Mouse (Mus musculus) MEL (cell line): ENCODE measurements around the gene Hsh2d. TPM values are rescaled to one million over a fixed set of nuclear protein-coding genes. Genes with fewer than 3 reads are reported as not detected.

Experiments
- DNase-seq: peaks from one replicate; pipeline ENCODE4 v3.0.0; 2011; ENCODE audit warnings: low read depth, low spot score
- H3K27ac ChIP-seq: 2 replicates; pipeline ENCODE4 v1.5.1; 2012; ENCODE audit warnings: low read depth, mild to moderate bottlenecking, control low read depth, low read length, moderate library complexity; ENCODE audit not compliant: control insufficient read depth
- H3K27me3 ChIP-seq, 2 experiments: fragments of 150-350 bp in 1 of 2; sonication (generic) in 1 of 2; 2 replicates each; pipeline ENCODE4 v1.6.1; 2012; ENCODE audit warnings: low read length in 2 of 2, mild to moderate bottlenecking in 2 of 2, improper control_type of control experiment in 1 of 2, moderate library complexity in 1 of 2; ENCODE audit not compliant: insufficient read depth in 2 of 2, control insufficient read depth in 1 of 2
- H3K36me3 ChIP-seq, 2 experiments: 2 replicates each; pipeline ENCODE4 v1.6.1; 2012 to 2014; ENCODE audit warnings: low read length in 2 of 2, improper control_type of control experiment in 1 of 2, inconsistent platforms in 1 of 2, mild to moderate bottlenecking in 1 of 2; ENCODE audit not compliant: insufficient read depth in 2 of 2, control insufficient read depth in 1 of 2
- H3K4me1 ChIP-seq, 2 experiments: fragments of 150-350 bp in 1 of 2; sonication (generic) in 1 of 2; 2 replicates each; pipeline ENCODE4 v1.6.1; 2012; ENCODE audit warnings: low read length in 2 of 2, improper control_type of control experiment in 1 of 2, mild to moderate bottlenecking in 1 of 2; ENCODE audit not compliant: insufficient read depth in 2 of 2, control insufficient read depth in 1 of 2
- H3K4me3 ChIP-seq, 2 experiments: fragments of 150-350 bp in 1 of 2; sonication (generic) in 1 of 2; 2 replicates each; pipeline ENCODE4 v1.5.1; 2012; ENCODE audit warnings: low read depth in 2 of 2, low read length in 2 of 2, mild to moderate bottlenecking in 2 of 2, moderate library complexity in 2 of 2, control low read depth in 1 of 2, improper control_type of control experiment in 1 of 2; ENCODE audit not compliant: control insufficient read depth in 1 of 2, insufficient read depth in 1 of 2
- H3K79me2 ChIP-seq: 2 replicates; pipeline ENCODE4 v1.6.1; 2012; ENCODE audit warnings: mild to moderate bottlenecking, low read length, moderate library complexity; ENCODE audit not compliant: control insufficient read depth, poor library complexity, insufficient read depth
- H3K9ac ChIP-seq: 2 replicates; pipeline ENCODE4 v1.6.1; 2012; ENCODE audit warnings: low read depth, mild to moderate bottlenecking, control low read depth, low read length, moderate library complexity; ENCODE audit not compliant: control insufficient read depth, poor library complexity, severe bottlenecking
- H3K9me3 ChIP-seq: fragments of 150-350 bp; sonication (generic); replicated peaks from 2 replicates; pipeline ENCODE4 v1.6.1; 2012; ENCODE audit warnings: mild to moderate bottlenecking, low read length, improper control_type of control experiment, moderate library complexity; ENCODE audit not compliant: insufficient read depth
- EP300 ChIP-seq, 2 experiments: IDR thresholded peaks; 2 replicates each; pipeline ENCODE4 v1.6.1; 2011; ENCODE audit warnings: improper control_type of control experiment in 2 of 2, low read length in 2 of 2, low read depth in 1 of 2, mild to moderate bottlenecking in 1 of 2
- GABPA ChIP-seq: IDR thresholded peaks from 2 replicates; pipeline ENCODE4 v1.6.1; 2012; ENCODE audit warnings: low read depth, mild to moderate bottlenecking, inconsistent platforms, low read length, improper control_type of control experiment, moderate library complexity
- GATA1 ChIP-seq: IDR thresholded peaks from 2 replicates; pipeline ENCODE4 v1.6.1; 2011; ENCODE audit warnings: low read depth, low read length, improper control_type of control experiment
- HCFC1 ChIP-seq: IDR thresholded peaks from 2 replicates; pipeline ENCODE4 v1.6.1; 2012; ENCODE audit warnings: low read depth, mild to moderate bottlenecking, inconsistent platforms, low read length, improper control_type of control experiment, moderate library complexity
- MAFK ChIP-seq: IDR thresholded peaks from 2 replicates; pipeline ENCODE4 v1.6.1; 2011; ENCODE audit warnings: low read depth, mild to moderate bottlenecking, low read length, improper control_type of control experiment, borderline replicate concordance
- MYC ChIP-seq: IDR thresholded peaks from 2 replicates; pipeline ENCODE4 v1.6.1; 2011; ENCODE audit warnings: low read depth, mild to moderate bottlenecking, low read length, improper control_type of control experiment, moderate library complexity
- NELFE ChIP-seq: IDR thresholded peaks from 2 replicates; pipeline ENCODE4 v1.6.1; 2011; ENCODE audit warnings: low read depth, low read length, improper control_type of control experiment
- NRF1 ChIP-seq: IDR thresholded peaks from 2 replicates; pipeline ENCODE4 v1.6.1; 2014; ENCODE audit warnings: low read depth, mild to moderate bottlenecking, inconsistent platforms, low read length, improper control_type of control experiment, moderate library complexity; ENCODE audit not compliant: poor library complexity, insufficient read depth, severe bottlenecking
- POLR2A ChIP-seq, 2 experiments: IDR thresholded peaks; 2 replicates each; pipeline ENCODE4 v1.6.1; 2011 to 2012; ENCODE audit warnings: low read length in 2 of 2, mild to moderate bottlenecking in 2 of 2, control low read depth in 1 of 2, improper control_type of control experiment in 1 of 2, low read depth in 1 of 2, moderate library complexity in 1 of 2; ENCODE audit not compliant: control insufficient read depth in 1 of 2, insufficient read depth in 1 of 2, poor library complexity in 1 of 2
- POLR2AphosphoS2 ChIP-seq: IDR thresholded peaks from 2 replicates; pipeline ENCODE4 v1.6.1; 2011; ENCODE audit warnings: low read length, improper control_type of control experiment
- SMC3 ChIP-seq: IDR thresholded peaks from 2 replicates; pipeline ENCODE4 v1.6.1; 2011; ENCODE audit warnings: low read depth, low read length, improper control_type of control experiment
- TAL1 ChIP-seq: IDR thresholded peaks from 2 replicates; pipeline ENCODE4 v1.6.1; 2012; ENCODE audit warnings: mild to moderate bottlenecking, inconsistent platforms, low read length, moderate library complexity, mixed read lengths
- TBP ChIP-seq: IDR thresholded peaks from 2 replicates; pipeline ENCODE4 v1.8.0; 2011; ENCODE audit warnings: low read depth, low read length, improper control_type of control experiment
- UBTF ChIP-seq: IDR thresholded peaks from 2 replicates; pipeline ENCODE4 v1.6.1; 2012; ENCODE audit warnings: low read depth, mild to moderate bottlenecking, inconsistent platforms, low read length, improper control_type of control experiment, moderate library complexity, borderline replicate concordance; ENCODE audit not compliant: insufficient read depth
- ZC3H11A ChIP-seq: IDR thresholded peaks from 2 replicates; pipeline ENCODE4 v1.6.1; 2012; ENCODE audit warnings: low read depth, mild to moderate bottlenecking, inconsistent platforms, low read length, improper control_type of control experiment
- ZMIZ1 ChIP-seq: IDR thresholded peaks from 2 replicates; pipeline ENCODE4 v1.6.1; 2012; ENCODE audit warnings: low read depth, mild to moderate bottlenecking, inconsistent platforms, low read length, improper control_type of control experiment, moderate library complexity
- ZNF384 ChIP-seq: IDR thresholded peaks from 2 replicates; pipeline ENCODE4 v1.6.1; 2012; ENCODE audit warnings: low read depth, mild to moderate bottlenecking, inconsistent platforms, low read length, improper control_type of control experiment
- polyA plus RNA-seq, 2 experiments: library from polyadenylated mRNA; stranded (reverse) in 1 of 2; unstranded in 1 of 2; fragments of >175 nt in 1 of 2; fragments of >200 nt in 1 of 2; gene quantifications; 2 replicates each; pipeline versions ENCODE4 v1.2.1 to v1.2.4; 2012; ENCODE audit warnings: low replicate concordance in 2 of 2, low read depth in 1 of 2; ENCODE audit not compliant: insufficient read length in 2 of 2, insufficient read depth in 1 of 2, missing spikeins in 1 of 2
- total RNA-seq: library from RNA; depleted of rRNA; stranded (reverse); fragments of 300-350 nt; gene quantifications from 2 replicates; pipeline ENCODE4 v1.2.3, GENCODE M21; 2012

Hsh2d gene
- total and polyA plus RNA-seq, 3 experiments, result 0.04 to 0.13 TPM; not detected in 1

DNA sequence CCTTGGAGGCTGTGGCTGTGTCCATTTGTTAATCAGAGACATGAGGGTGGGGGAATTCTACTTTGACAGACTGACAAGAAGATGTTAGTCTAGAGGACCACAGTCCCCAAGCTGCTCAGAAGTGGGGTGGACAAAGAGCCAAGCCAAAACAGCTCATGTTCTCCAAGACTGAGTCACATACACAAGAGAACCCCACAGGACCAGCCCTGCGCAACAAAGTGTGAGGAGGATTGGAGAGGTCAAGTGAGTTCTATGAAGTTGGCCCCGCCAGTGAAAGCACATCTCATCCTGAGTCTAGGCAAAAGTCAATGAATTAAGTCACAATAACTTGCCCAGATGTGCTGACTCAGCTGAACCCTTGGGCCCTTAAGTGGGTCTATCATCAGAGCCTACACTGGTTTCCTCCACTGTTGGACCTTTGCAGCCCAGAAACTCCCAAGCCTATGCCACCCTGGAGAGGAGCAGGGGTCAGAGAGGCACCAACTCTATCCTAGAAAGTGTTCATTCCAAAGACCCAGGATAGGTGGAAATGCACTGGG lies 1.6 kb upstream of the Hsh2d start:
- H3K9me3 ChIP-seq, result no peaks in the 10 kb centered on the region
- no peak for DNase-seq
- H3K36me3 ChIP-seq, result peaks cover 0 to 3% of the 10 kb centered on the region in 2 experiments; a peak in 2 of 4 replicates
- no peaks in the 10 kb centered on the region for H3K27me3 ChIP-seq
- peaks cover 0 to 4% of the 10 kb centered on the region in 2 experiments; a peak in 2 of 4 replicates for H3K4me1 ChIP-seq
- no peak overlapping the region for H3K4me3 ChIP-seq
- H3K27ac ChIP-seq, result no peak overlapping the region
- H3K79me2 ChIP-seq, result no peaks in the 10 kb centered on the region
- H3K9ac ChIP-seq, result no peak overlapping the region
- TF ChIP-seq GATA1, result no peak
- peak; percentile 43; the same call in 1 of the 2 replicates for TF ChIP-seq MAFK

DNA sequence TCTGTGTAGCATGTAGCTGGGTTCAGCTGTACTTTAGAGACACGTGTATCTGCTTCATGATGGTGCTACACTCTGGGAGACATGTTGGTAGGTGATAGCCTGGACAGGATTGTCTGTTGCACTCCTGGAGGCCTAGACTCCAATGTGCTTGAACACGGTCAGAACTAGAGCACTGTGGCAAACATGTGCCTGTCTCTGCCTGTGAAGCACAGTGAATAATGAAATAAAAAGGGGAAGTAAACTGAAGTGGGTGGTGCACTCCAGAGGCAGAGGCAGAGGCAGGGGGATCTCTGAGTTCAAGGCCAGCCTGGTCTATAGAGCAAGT lies 739 bp downstream of the Hsh2d start:
- Histone ChIP-seq H3K36me3 (no peaks in the 10 kb centered on the region), H3K79me2 (no peaks in the 10 kb centered on the region), H3K4me1 (no peaks in the 10 kb centered on the region), H3K9ac (no peak overlapping the region), H3K9me3 (no peaks in the 10 kb centered on the region), H3K4me3 (no peak overlapping the region), H3K27me3 (no peaks in the 10 kb centered on the region), H3K27ac (no peak overlapping the region)
- no peak for TF ChIP-seq MYC
- no peak for TF ChIP-seq GABPA
- no peak for TF ChIP-seq HCFC1
- TF ChIP-seq ZC3H11A, result no peak
- TF ChIP-seq ZNF384, result no peak
- TF ChIP-seq POLR2A (IDR thresholded peaks at IDR 0.05; ENCODE audit: control insufficient read depth in 1 of 2, insufficient read depth in 1 of 2, low read depth in 1 of 2, low read length in 2 of 2, poor library complexity in 1 of 2), result no peak
- no peak for DNase-seq

DNA sequence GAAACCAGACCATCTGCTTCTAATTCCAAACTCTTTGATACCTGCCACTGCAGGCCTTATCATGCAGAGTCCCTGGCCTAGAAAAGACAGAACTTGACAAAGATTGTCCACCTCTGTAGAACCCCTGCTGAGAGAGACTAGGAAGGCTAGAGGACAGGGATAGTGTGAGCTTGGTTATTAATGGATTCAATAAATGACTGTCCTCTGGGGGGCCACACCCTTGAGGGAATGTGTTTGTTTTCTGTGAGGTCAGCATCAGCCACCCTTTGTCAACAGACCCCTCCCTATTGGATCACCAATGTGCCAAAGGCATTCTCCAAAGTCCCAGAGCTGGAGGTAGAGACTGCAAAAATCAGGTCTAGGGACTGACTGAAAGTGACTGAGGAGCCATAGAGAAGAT lies 2.6 kb downstream of the Hsh2d start:
- Histone ChIP-seq H3K27me3 (no peaks in the 10 kb centered on the region), H3K4me1 (no peaks in the 10 kb centered on the region), H3K27ac (no peak overlapping the region), H3K79me2 (no peaks in the 10 kb centered on the region), H3K36me3 (no peaks in the 10 kb centered on the region), H3K4me3 (no peak overlapping the region), H3K9me3 (no peaks in the 10 kb centered on the region), H3K9ac (no peak overlapping the region)
- no peak for DNase-seq
- TF ChIP-seq ZMIZ1 (no peak), TBP (no peak), POLR2AphosphoS2 (no peak), MAFK (no peak), NELFE (no peak), NRF1 (no peak), UBTF (no peak), SMC3 (no peak), ZNF384 (no peak), EP300 (IDR thresholded peaks at IDR 0.05; ENCODE audit: low read depth in 1 of 2, low read length in 2 of 2) (no peak), TAL1 (no peak)
